Mouse (Mus musculus): ENCODE measurements around the gene Erc2.

The Erc2 gene

DNA sequence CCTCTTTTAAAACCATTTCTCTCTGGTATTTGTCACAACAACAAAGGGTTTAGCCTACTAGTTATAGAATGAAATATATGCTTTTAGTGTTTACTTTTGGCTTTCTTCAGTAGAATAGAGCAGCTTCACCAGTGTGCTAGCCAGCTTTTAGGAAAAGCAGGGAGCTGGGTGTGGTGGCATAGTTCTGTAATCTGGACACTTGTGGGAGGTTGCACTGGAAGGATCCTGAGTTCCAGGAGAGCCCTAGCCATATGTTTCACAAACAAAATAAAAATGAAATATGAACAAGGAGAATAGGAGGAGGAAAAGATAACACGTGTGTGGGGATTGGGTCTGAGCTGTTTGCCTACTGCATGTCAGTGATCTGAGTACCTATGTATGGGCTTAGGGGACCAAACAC lies 658.1 kb downstream of the Erc2 start:
- TF ChIP-seq NANOG (IDR thresholded peaks at IDR 0.05; ENCODE audit: borderline replicate concordance, low read length) (no peak), POU5F1 (IDR thresholded peaks at IDR 0.05; ENCODE audit: borderline replicate concordance, low read length) (no peak), CTCF (conservative IDR thresholded peaks at IDR 0.05; ENCODE audit: low read length) (no peak)
- no peaks in the 10 kb centered on the region for H3K4me1 ChIP-seq (replicated peaks; ENCODE audit: low read depth, low read length)
- H3K36me3 ChIP-seq (ENCODE audit: insufficient read depth, low read length): no peaks in the 10 kb centered on the region
- H3K27me3 ChIP-seq (ENCODE audit: insufficient read depth, low read length): no peaks in the 10 kb centered on the region
- no peak overlapping the region for H3K4me3 ChIP-seq (replicated peaks; ENCODE audit: low read length)
- no peaks in the 10 kb centered on the region for H3K9me3 ChIP-seq (ENCODE audit: low read length)

GRCm38 (mm10) chr14:28283319-28284095 lies 661.3 kb downstream of the Erc2 start:
- TF ChIP-seq CTCF (conservative IDR thresholded peaks at IDR 0.05; ENCODE audit: low read length) (0 out of 2 replicates have a peak, but pooled peaks have one; percentile 2), NANOG (IDR thresholded peaks at IDR 0.05; ENCODE audit: borderline replicate concordance, low read length) (no peak)
- H3K27me3 ChIP-seq (ENCODE audit: insufficient read depth, low read length): no peaks in the 10 kb centered on the region
- no peak overlapping the region for H3K4me3 ChIP-seq (replicated peaks; ENCODE audit: low read length)
- no peaks in the 10 kb centered on the region for H3K36me3 ChIP-seq (ENCODE audit: insufficient read depth, low read length)
- H3K4me1 ChIP-seq (replicated peaks; ENCODE audit: low read depth, low read length): no peaks in the 10 kb centered on the region
- no peaks in the 10 kb centered on the region for H3K9me3 ChIP-seq (ENCODE audit: low read length)

DNA sequence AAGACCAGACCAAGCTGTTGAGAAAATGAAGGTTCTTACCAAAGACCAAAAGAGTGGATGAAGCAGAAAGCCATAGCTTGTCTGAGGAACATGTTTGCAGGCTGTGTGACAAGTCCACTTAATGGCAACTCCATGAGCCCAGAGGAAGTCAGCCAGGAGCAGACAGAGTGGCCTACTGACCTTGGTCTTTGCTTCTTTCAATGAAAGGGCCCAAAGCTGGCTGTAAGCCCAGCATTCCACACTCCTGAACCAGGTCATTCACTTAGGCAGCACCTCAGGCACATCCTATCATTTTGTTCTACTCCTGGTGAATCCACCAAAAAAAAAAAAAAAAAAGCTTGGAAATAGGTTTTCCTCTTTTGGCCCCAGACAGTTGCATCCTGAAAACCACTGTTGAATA lies 664.3 kb downstream of the Erc2 start:
- no peaks in the 10 kb centered on the region for H3K27me3 ChIP-seq (ENCODE audit: insufficient read depth, low read length)
- no peak overlapping the region for H3K4me3 ChIP-seq (replicated peaks; ENCODE audit: low read length)
- no peak for TF ChIP-seq NANOG (IDR thresholded peaks at IDR 0.05; ENCODE audit: borderline replicate concordance, low read length)
- TF ChIP-seq CTCF (conservative IDR thresholded peaks at IDR 0.05; ENCODE audit: low read length): no peak
- TF ChIP-seq POU5F1 (IDR thresholded peaks at IDR 0.05; ENCODE audit: borderline replicate concordance, low read length): no peak
- no peaks in the 10 kb centered on the region for H3K36me3 ChIP-seq (ENCODE audit: insufficient read depth, low read length)
- H3K9me3 ChIP-seq (ENCODE audit: low read length): no peaks in the 10 kb centered on the region
- H3K4me1 ChIP-seq (replicated peaks; ENCODE audit: low read depth, low read length): no peaks in the 10 kb centered on the region

- Histone ChIP-seq H3K9me3 (ENCODE audit: low read length) (no peaks in the 10 kb centered on the region), H3K4me3 (replicated peaks; ENCODE audit: low read length) (no peak overlapping the region), H3K27me3 (ENCODE audit: insufficient read depth, low read length) (no peaks in the 10 kb centered on the region), H3K36me3 (ENCODE audit: insufficient read depth, low read length) (no peaks in the 10 kb centered on the region), H3K4me1 (replicated peaks; ENCODE audit: low read depth, low read length) (no peaks in the 10 kb centered on the region)
- TF ChIP-seq POU5F1 (IDR thresholded peaks at IDR 0.05; ENCODE audit: borderline replicate concordance, low read length) (no peak), CTCF (conservative IDR thresholded peaks at IDR 0.05; ENCODE audit: low read length) (no peak), NANOG (IDR thresholded peaks at IDR 0.05; ENCODE audit: borderline replicate concordance, low read length) (no peak)
Measured at GRCm38 (mm10) chr14:28288196-28288595, 666.0 kb downstream of the Erc2 start.

GRCm38 (mm10) chr14:28288926-28289325 lies 666.7 kb downstream of the Erc2 start:
- no peaks in the 10 kb centered on the region for H3K27me3 ChIP-seq (ENCODE audit: insufficient read depth, low read length)
- TF ChIP-seq CTCF (conservative IDR thresholded peaks at IDR 0.05; ENCODE audit: low read length) (no peak), POU5F1 (IDR thresholded peaks at IDR 0.05; ENCODE audit: borderline replicate concordance, low read length) (no peak), NANOG (IDR thresholded peaks at IDR 0.05; ENCODE audit: borderline replicate concordance, low read length) (no peak)
- no peaks in the 10 kb centered on the region for H3K4me1 ChIP-seq (replicated peaks; ENCODE audit: low read depth, low read length)
- no peaks in the 10 kb centered on the region for H3K9me3 ChIP-seq (ENCODE audit: low read length)
- no peak overlapping the region for H3K4me3 ChIP-seq (replicated peaks; ENCODE audit: low read length)
- no peaks in the 10 kb centered on the region for H3K36me3 ChIP-seq (ENCODE audit: insufficient read depth, low read length)

- Histone ChIP-seq H3K27me3 (ENCODE audit: insufficient read depth, low read length) (no peaks in the 10 kb centered on the region), H3K36me3 (ENCODE audit: insufficient read depth, low read length) (no peaks in the 10 kb centered on the region), H3K4me3 (replicated peaks; ENCODE audit: low read length) (no peak overlapping the region), H3K4me1 (replicated peaks; ENCODE audit: low read depth, low read length) (no peaks in the 10 kb centered on the region), H3K9me3 (ENCODE audit: low read length) (no peaks in the 10 kb centered on the region)
- TF ChIP-seq POU5F1 (IDR thresholded peaks at IDR 0.05; ENCODE audit: borderline replicate concordance, low read length) (no peak), CTCF (conservative IDR thresholded peaks at IDR 0.05; ENCODE audit: low read length) (no peak), NANOG (IDR thresholded peaks at IDR 0.05; ENCODE audit: borderline replicate concordance, low read length) (no peak)
Measured at GRCm38 (mm10) chr14:28293921-28294320, 671.7 kb downstream of the Erc2 start.

GRCm38 (mm10) chr14:28295145-28295544 lies 672.9 kb downstream of the Erc2 start:
- Histone ChIP-seq H3K36me3 (ENCODE audit: insufficient read depth, low read length) (no peaks in the 10 kb centered on the region), H3K27me3 (ENCODE audit: insufficient read depth, low read length) (no peaks in the 10 kb centered on the region), H3K4me3 (replicated peaks; ENCODE audit: low read length) (no peak overlapping the region), H3K9me3 (ENCODE audit: low read length) (no peaks in the 10 kb centered on the region), H3K4me1 (replicated peaks; ENCODE audit: low read depth, low read length) (no peaks in the 10 kb centered on the region)
- TF ChIP-seq NANOG (IDR thresholded peaks at IDR 0.05; ENCODE audit: borderline replicate concordance, low read length) (no peak), POU5F1 (IDR thresholded peaks at IDR 0.05; ENCODE audit: borderline replicate concordance, low read length) (no peak), CTCF (conservative IDR thresholded peaks at IDR 0.05; ENCODE audit: low read length) (no peak)

- Histone ChIP-seq H3K9me3 (ENCODE audit: low read length) (peaks cover 29% of the 10 kb centered on the region), H3K27me3 (ENCODE audit: insufficient read depth, low read length) (no peaks in the 10 kb centered on the region), H3K4me1 (replicated peaks; ENCODE audit: low read depth, low read length) (no peaks in the 10 kb centered on the region), H3K4me3 (replicated peaks; ENCODE audit: low read length) (no peak overlapping the region), H3K36me3 (ENCODE audit: insufficient read depth, low read length) (no peaks in the 10 kb centered on the region)
- no peak for TF ChIP-seq CTCF (conservative IDR thresholded peaks at IDR 0.05; ENCODE audit: low read length)
- TF ChIP-seq NANOG (IDR thresholded peaks at IDR 0.05; ENCODE audit: borderline replicate concordance, low read length): no peak
- no peak for TF ChIP-seq POU5F1 (IDR thresholded peaks at IDR 0.05; ENCODE audit: borderline replicate concordance, low read length)
Measured at GRCm38 (mm10) chr14:28300095-28300494, 677.9 kb downstream of the Erc2 start.

DNA sequence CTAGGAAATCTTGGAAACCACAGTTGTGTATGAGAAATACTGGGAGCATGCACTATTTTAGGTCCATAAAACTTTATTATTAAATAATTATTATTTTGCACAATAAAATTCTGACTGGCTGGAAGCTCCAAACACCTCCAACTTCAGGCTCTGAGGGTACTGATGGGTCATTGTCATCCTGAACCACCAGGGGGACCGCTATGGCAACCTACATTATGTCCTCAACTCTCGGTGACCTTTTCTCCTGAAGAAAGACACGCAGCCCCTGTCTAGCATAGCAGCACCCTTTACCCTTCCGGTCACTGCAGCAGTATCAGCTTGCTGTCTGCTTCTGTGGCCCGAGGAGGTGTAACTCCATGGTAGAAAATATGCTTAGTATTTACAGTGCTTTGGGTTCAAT lies 679.0 kb downstream of the Erc2 start:
- Histone ChIP-seq H3K27me3 (ENCODE audit: insufficient read depth, low read length) (no peaks in the 10 kb centered on the region), H3K9me3 (ENCODE audit: low read length) (peaks cover 38% of the 10 kb centered on the region), H3K4me3 (replicated peaks; ENCODE audit: low read length) (no peak overlapping the region), H3K36me3 (ENCODE audit: insufficient read depth, low read length) (no peaks in the 10 kb centered on the region), H3K4me1 (replicated peaks; ENCODE audit: low read depth, low read length) (no peaks in the 10 kb centered on the region)
- TF ChIP-seq NANOG (IDR thresholded peaks at IDR 0.05; ENCODE audit: borderline replicate concordance, low read length): no peak
- TF ChIP-seq POU5F1 (IDR thresholded peaks at IDR 0.05; ENCODE audit: borderline replicate concordance, low read length): no peak
- peak; percentile 20 for TF ChIP-seq CTCF (conservative IDR thresholded peaks at IDR 0.05; ENCODE audit: low read length)

All from E14TG2a.4 (cell line).